Mouse (Mus musculus) limb, embryonic 15.5 days (tissue): ENCODE measurements around the gene Isg15. TPM values are rescaled to one million over a fixed set of nuclear protein-coding genes. Genes with fewer than 3 reads are reported as not detected.
"Not testable (repeated sequence)": the region's sequence is repeated elsewhere in the genome, so short reads cannot be mapped to it uniquely, and the experiment has no call there.

Experiments used
- ATAC-seq: fragments of 200-750 bp; cut with Nextera tagmentation; 2 replicates; pipeline ENCODE4 v1.8.0; 2017; ENCODE audit warnings: low read depth, moderate TSS enrichment; ENCODE audit not compliant: insufficient number of reproducible peaks, low FRiP score, low TSS enrichment
- H3K27ac ChIP-seq: fragments of 300-500 bp; sonication (generic); 2 replicates; pipeline ENCODE4 v1.5.1; 2015; ENCODE audit warnings: moderate library complexity, mild to moderate bottlenecking, inconsistent platforms
- H3K27me3 ChIP-seq: fragments of 300-500 bp; sonication (generic); 2 replicates; pipeline ENCODE4 v1.6.1; 2015; ENCODE audit warnings: inconsistent platforms
- H3K36me3 ChIP-seq: fragments of 300-500 bp; sonication (generic); 2 replicates; pipeline ENCODE4 v1.6.1; 2015; ENCODE audit warnings: inconsistent platforms
- H3K4me1 ChIP-seq: fragments of 300-500 bp; sonication (generic); 2 replicates; pipeline ENCODE4 v1.6.1; 2015; ENCODE audit warnings: inconsistent platforms
- H3K4me2 ChIP-seq: fragments of 300-500 bp; sonication (generic); 2 replicates; pipeline ENCODE4 v1.6.1; 2015; ENCODE audit warnings: mild to moderate bottlenecking, inconsistent platforms
- H3K4me3 ChIP-seq: fragments of 300-500 bp; sonication (generic); 2 replicates; pipeline ENCODE4 v1.5.1; 2015; ENCODE audit warnings: mild to moderate bottlenecking, inconsistent platforms
- H3K9ac ChIP-seq: fragments of 300-500 bp; sonication (generic); 2 replicates; pipeline ENCODE4 v1.6.1; 2015; ENCODE audit warnings: inconsistent platforms
- H3K9me3 ChIP-seq: fragments of 300-500 bp; sonication (generic); 2 replicates; pipeline ENCODE4 v1.6.1; 2016; ENCODE audit warnings: inconsistent platforms
- WGBS: fragments of 180-500 bp; shearing (Covaris S2); methylation state at CpG from one replicate; pipeline ENCODE4 v1.1.7; 2015; 5-methylcytosine and 5-hydroxymethylcytosine counted together
- microRNA-seq: library from miRNA; unstranded; fragments of <30 nt; microRNA quantifications from one replicate; pipeline ENCODE4, GENCODE M21; 2016
- polyA plus RNA-seq: library from polyadenylated mRNA; unstranded; fragments of >200 nt; fragmentation: Nextera tagmentation; extraction: Ambion mirVana; gene quantifications from 2 replicates; pipeline ENCODE4 v1.2.1, GENCODE M21; 2015

The Isg15 gene
- polyA plus RNA-seq, 1 experiment from 2014 or later, result 3.4 TPM

DNA sequence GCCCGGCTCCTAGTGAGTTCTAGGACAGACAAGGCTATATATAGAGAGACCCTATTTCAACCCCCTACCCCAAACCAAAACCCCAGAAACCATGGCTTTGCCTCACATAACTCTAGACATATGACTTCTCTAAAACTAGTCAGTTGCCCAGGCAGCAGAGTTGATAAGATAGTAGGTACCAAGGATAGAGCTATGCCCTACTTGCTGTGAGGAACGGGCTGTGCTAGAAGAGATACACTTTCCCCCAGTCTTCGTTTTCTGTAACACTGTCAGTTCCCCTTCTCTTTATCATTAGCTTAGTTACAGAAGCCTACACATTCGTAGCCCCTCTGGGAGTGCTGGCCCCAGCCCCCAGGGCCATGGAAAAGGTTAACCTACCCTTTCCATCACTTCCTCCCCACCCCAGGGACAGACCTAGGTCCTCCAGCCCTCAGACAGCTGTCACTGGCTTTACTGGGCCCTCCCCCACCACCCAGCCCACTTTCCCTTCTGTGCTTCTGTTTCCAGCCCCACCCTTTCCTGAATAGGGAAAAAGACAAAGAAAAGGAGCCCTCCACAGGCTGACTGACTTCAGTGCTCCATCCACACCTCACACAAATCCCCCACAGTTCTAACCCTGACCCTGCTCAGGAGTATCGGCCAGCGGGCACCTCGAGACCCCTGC lies 16.2 kb downstream of the Isg15 start:
- Histone ChIP-seq H3K36me3 (peaks cover 39% of the 10 kb centered on the region), H3K9me3 (no peaks in the 10 kb centered on the region), H3K4me2 (no peak overlapping the region), H3K4me3 (no peak overlapping the region), H3K27ac (no peak overlapping the region), H3K9ac (no peak overlapping the region), H3K4me1 (peaks cover 43% of the 10 kb centered on the region), H3K27me3 (no peaks in the 10 kb centered on the region)
- no peak for ATAC-seq
- 85% methylated on average over 7 of the region's 7 CpGs for WGBS

DNA sequence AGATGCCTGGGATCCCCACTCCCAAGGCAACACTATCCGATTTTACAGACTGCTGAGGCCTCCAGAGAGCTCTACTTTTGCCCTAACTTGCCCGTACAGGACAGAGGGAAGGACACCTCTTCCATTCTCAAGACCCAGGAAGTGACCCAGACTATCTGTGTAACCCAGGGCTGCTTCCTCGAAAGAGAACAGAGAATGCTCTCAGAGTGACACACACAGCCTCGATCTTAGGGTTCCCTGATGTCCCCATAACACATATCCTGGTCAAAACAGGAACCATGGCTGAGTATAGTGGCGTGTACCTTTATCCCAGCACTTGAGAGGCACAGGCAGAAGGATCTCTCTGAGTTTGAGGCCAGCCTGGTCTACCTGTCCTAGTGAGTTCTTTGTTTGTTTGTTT lies 16.9 kb downstream of the Isg15 start:
- Histone ChIP-seq H3K36me3 (peaks cover 46% of the 10 kb centered on the region), H3K9me3 (no peaks in the 10 kb centered on the region), H3K27me3 (no peaks in the 10 kb centered on the region), H3K4me1 (peaks cover 36% of the 10 kb centered on the region), H3K9ac (no peak overlapping the region), H3K27ac (no peak overlapping the region), H3K4me2 (no peak overlapping the region), H3K4me3 (no peak overlapping the region)
- 80% methylated on average over 5 of the region's 5 CpGs for WGBS
- no peak for ATAC-seq

DNA sequence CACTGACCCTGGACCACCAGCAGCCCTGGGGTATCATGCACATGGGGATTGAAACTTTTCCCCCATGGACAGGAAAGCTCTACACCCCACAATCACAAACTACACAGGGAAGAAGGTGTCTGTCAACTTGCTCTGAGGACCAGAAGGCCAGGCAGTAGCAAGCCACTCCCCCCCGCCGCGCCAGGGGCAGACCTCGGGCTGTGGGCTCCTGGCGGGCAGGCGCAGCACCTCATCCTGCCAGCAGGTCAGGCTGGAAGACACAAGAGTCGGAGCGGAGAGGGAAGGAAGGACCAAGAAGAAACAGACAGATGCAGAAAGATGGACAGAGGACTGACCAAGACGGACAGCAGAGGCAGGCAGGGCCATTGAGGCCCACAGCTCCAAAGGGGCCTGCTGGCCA lies 23.0 kb downstream of the Isg15 start:
- Histone ChIP-seq H3K27me3 (no peaks in the 10 kb centered on the region), H3K9me3 (no peaks in the 10 kb centered on the region), H3K27ac (no peak overlapping the region), H3K36me3 (peaks cover 92% of the 10 kb centered on the region), H3K4me2 (no peak overlapping the region), H3K9ac (no peak overlapping the region), H3K4me1 (no peaks in the 10 kb centered on the region), H3K4me3 (no peak overlapping the region)
- no peak for ATAC-seq
- 91% methylated on average over 9 of the region's 9 CpGs for WGBS

DNA sequence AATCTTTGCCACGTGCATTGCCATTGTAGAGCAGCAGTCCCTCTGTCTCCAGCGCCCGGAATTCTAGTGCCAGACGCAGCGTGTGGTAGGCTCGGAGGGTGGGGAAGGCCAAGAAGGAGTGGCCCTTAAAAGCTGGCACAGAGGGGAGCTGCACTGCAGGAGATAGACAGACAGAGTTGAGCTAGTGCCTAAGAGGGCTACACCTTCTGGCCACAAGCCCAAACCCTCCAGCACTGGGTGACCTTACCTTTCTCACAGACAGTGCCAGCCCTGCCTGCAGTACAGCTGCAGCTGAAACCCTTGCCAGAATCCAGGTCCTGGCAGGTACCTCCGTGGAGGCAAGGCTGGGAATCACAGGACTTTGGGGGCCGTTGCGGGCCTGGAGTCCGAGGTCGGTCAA lies 28.8 kb downstream of the Isg15 start:
- no peak overlapping the region for H3K27ac ChIP-seq
- peaks cover 98% of the 10 kb centered on the region for H3K36me3 ChIP-seq
- H3K9ac ChIP-seq, result no peak overlapping the region
- ATAC-seq, result no peak
- H3K9me3 ChIP-seq, result no peaks in the 10 kb centered on the region
- WGBS, result 96% methylated on average over 11 of the region's 11 CpGs
- H3K4me2 ChIP-seq, result no peak overlapping the region
- no peak overlapping the region for H3K4me3 ChIP-seq
- no peaks in the 10 kb centered on the region for H3K27me3 ChIP-seq
- no peaks in the 10 kb centered on the region for H3K4me1 ChIP-seq

DNA sequence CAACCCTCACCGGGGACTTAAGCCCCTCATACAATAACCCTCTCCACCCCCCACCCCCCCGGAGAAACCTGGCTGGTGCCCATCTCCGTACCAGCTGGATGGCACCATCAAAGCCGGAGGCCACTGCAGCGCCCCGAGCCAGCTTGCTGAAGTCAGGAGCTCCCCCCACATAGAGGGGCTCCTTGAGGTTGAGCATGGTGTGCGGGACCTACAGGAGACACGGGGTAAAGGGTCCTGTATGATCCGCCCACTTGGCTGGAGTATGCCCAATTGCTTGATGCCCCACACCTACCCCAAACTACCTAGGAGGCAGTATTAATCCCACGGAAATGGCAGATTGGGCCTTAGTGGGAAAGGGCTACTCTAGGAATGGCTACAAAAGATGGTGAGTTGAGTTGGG lies 31.5 kb downstream of the Isg15 start:
- no peak for ATAC-seq
- no peak overlapping the region for H3K4me3 ChIP-seq
- H3K9ac ChIP-seq, result no peak overlapping the region
- H3K27ac ChIP-seq, result no peak overlapping the region
- H3K4me2 ChIP-seq, result no peak overlapping the region
- no peaks in the 10 kb centered on the region for H3K4me1 ChIP-seq
- 96% methylated on average over 10 of the region's 10 CpGs for WGBS
- no peaks in the 10 kb centered on the region for H3K9me3 ChIP-seq
- no peaks in the 10 kb centered on the region for H3K27me3 ChIP-seq
- H3K36me3 ChIP-seq, result peaks cover 95% of the 10 kb centered on the region

DNA sequence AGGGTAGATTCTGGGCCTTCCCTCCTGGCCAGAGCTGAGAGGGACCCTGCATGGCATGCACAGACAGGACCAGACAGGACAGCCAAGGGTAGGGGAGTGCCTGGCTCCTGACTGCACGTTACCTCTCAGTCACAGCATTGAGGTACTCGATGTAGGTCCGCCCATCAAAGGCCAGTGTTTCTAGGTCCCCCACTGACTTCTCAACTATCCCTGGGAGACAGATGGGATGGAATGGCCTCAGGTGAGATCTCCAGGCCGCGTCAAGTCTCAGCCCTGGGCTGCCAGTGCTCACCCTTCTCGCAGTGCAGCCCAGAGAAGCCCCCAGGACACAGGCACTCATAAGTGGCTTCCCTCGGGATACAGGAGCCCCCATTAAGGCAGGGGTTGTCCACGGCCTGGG lies 32.0 kb downstream of the Isg15 start:
- no peaks in the 10 kb centered on the region for H3K4me1 ChIP-seq
- H3K4me2 ChIP-seq, result no peak overlapping the region
- H3K9ac ChIP-seq, result no peak overlapping the region
- H3K27me3 ChIP-seq, result no peaks in the 10 kb centered on the region
- WGBS, result 91% methylated on average over 8 of the region's 8 CpGs
- H3K27ac ChIP-seq, result no peak overlapping the region
- no peak for ATAC-seq
- H3K36me3 ChIP-seq, result peaks cover 93% of the 10 kb centered on the region
- no peaks in the 10 kb centered on the region for H3K9me3 ChIP-seq
- H3K4me3 ChIP-seq, result no peak overlapping the region

DNA sequence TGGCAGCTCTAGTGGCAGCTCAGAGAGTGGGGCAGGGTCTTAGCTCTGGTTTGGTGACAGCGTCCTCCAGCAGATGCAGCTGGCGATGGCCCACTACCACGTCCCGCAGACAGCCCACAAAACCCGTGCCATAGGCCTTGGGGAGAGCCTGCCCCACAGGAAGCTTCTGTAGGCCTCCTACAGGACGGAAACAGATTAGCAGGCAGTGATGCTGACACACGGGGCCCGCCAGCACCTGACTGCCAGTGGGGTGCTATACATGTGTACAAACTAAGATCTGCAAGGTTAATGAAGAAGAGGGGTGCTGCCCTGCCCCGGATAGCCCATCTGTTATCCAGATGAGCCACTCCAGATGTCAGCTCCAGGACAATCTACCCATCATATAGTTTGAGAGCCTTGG lies 34.1 kb downstream of the Isg15 start:
- ATAC-seq, result no peak

DNA sequence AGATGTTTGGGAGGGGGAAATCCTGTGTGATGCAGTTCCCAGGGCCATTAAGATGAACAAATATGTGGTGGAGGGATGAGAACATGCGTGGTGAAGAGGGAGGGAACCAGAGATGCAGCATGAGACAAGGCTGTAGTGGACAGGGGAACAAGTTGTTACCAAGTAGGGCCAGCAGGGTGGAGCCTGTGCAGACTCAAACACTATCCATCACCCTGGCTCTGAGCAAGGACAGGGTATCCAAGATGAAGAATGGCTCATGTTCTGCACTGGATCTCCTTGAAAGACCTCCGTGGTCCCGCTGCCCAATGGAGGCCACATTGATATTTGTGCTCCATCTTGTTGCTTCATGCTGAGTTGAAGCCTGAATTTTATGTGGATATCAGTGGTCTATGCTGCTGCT lies 45.8 kb downstream of the Isg15 start:
- H3K27me3 ChIP-seq, result no peaks in the 10 kb centered on the region
- H3K36me3 ChIP-seq, result no peaks in the 10 kb centered on the region
- no peak overlapping the region for H3K27ac ChIP-seq
- no peak overlapping the region for H3K4me3 ChIP-seq
- no peaks in the 10 kb centered on the region for H3K4me1 ChIP-seq
- no peak overlapping the region for H3K9ac ChIP-seq
- H3K4me2 ChIP-seq, result no peak overlapping the region
- ATAC-seq, result no peak
- 95% methylated on average over 3 of the region's 3 CpGs for WGBS
- H3K9me3 ChIP-seq, result 0 out of 2 replicates have a peak, but pooled peaks cover 5% of the 10 kb centered on the region

More for the DNA sequence above, 34.1 kb downstream of the Isg15 start:
- Histone ChIP-seq H3K9me3 (no peaks in the 10 kb centered on the region), H3K27ac (no peak overlapping the region), H3K4me1 (no peaks in the 10 kb centered on the region), H3K4me2 (no peak overlapping the region), H3K9ac (no peak overlapping the region), H3K4me3 (no peak overlapping the region), H3K36me3 (peaks cover 86% of the 10 kb centered on the region), H3K27me3 (no peaks in the 10 kb centered on the region)
- WGBS, result 86% methylated on average over 9 of the region's 9 CpGs

DNA sequence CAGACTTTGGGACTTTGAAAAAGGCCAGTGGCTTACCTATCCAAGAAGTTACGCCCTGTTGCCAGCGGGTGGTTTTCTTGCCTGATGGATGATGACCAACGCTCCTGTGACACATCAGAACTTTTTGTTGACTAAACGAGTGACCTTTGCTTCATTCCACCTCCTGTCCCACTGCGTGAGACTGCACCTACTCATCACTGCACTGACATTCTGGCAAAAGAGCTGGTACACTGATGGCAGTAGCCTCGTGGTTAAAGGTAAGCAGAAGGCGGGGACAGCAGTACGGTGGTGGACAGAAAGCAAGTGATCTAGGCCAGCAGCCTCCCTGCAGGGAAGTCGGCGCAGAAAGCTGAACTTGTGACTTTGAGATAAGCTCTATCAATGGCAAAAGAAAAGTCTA lies 49.7 kb downstream of the Isg15 start:
- not testable (repeated sequence) for H3K36me3 ChIP-seq, ATAC-seq, H3K9me3 ChIP-seq, H3K27ac ChIP-seq, H3K9ac ChIP-seq, H3K4me1 ChIP-seq, H3K4me3 ChIP-seq, H3K4me2 ChIP-seq, H3K27me3 ChIP-seq
- 86% methylated on average over 10 of the region's 10 CpGs for WGBS

Small RNA genes lying within 50 kb of the gene (microRNA-seq; reads per million reads assigned to microRNA genes)
- 1.6 reads per million for gene Mir7658

Other genes with a start within 250 kb of the Isg15 start
- 48.3 and 50.3 TPM in 2 replicates for gene C1qtnf12, start 238.5 kb downstream of the Isg15 start, polyA plus RNA-seq
- gene B3galt6, start 208.2 kb downstream of the Isg15 start, polyA plus RNA-seq, result 16.1 and 16.4 TPM in 2 replicates
- gene Sdf4, start 207.9 kb downstream of the Isg15 start, polyA plus RNA-seq, result 175 and 176 TPM in 2 replicates
- 0.55 and 0.99 TPM in 2 replicates for gene Tnfrsf4, start 187.0 kb downstream of the Isg15 start, polyA plus RNA-seq
- gene Tnfrsf18, start 174.7 kb downstream of the Isg15 start, polyA plus RNA-seq, result 3.6 and 5.4 TPM in 2 replicates
- 2.5 and 3.1 TPM in 2 replicates for gene Ttll10, start 141.4 kb downstream of the Isg15 start, polyA plus RNA-seq
- 29.9 and 31.8 TPM in 2 replicates for gene 9430015G10Rik, start 90.8 kb downstream of the Isg15 start, polyA plus RNA-seq
- gene Rnf223, start 70.3 kb downstream of the Isg15 start, polyA plus RNA-seq, result 1.0 and 1.2 TPM in 2 replicates
- 53.8 and 67.1 TPM in 2 replicates for gene Agrn, start 3.3 kb downstream of the Isg15 start, polyA plus RNA-seq
- gene AW011738, start 2.5 kb upstream of the Isg15 start, polyA plus RNA-seq, result 3.1 and 4.4 TPM in 2 replicates
- 4.7 and 6.7 TPM in 2 replicates for gene Perm1, start 15.1 kb upstream of the Isg15 start, polyA plus RNA-seq
- 44.6 and 45.5 TPM in 2 replicates for gene Plekhn1, start 34.0 kb upstream of the Isg15 start, polyA plus RNA-seq
- 58.0 and 68.4 TPM in 2 replicates for gene Noc2l, start 35.2 kb upstream of the Isg15 start, polyA plus RNA-seq
- 0.52 and 0.83 TPM in 2 replicates for gene Samd11, start 54.8 kb upstream of the Isg15 start, polyA plus RNA-seq
- not detected in 2 replicates for gene Vmn2r-ps159, start 130.3 kb upstream of the Isg15 start, polyA plus RNA-seq